24 mouse cellular contexts compared by ENCODE assay signal in the genomic region with DNA sequence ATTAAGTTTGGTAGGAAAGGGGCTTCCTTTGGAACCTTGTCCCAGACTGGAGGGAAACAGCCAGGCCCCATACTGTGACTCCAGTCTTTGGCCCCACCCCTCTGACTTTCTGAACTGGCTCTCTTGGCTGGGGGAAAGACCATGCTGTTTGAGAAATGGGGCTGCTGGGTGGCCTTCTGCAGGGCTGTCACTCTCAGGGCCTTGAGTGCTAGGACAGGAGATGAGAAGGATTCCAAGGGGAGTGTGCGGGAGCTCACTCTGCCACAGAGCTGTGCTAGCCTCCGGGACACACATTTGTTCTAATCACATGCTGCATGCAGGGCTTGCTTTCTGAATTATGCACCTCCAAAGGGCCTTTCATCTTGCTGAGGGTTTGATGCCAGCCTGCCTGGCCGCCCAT.
DNase-seq lines count a peak whose midpoint lies in the region; ATAC-seq and TF ChIP-seq lines count a peak whose summit lies in the region.
"Had no signal": no experiment of that assay in that cellular context is flagged by ENCODE, and none has a peak within 500 bp of the region (broad histone marks: within the 10 kb centered on the region; RNA-seq: fewer than 3 reads in every experiment).

No protein-coding gene starts in this region.

- no peaks in the 10 kb centered on the region for H3K9me3 ChIP-seq in hindbrain, embryonic 16.5 days (ENCODE audit: control insufficient read depth, low read length)
- no peaks in the 10 kb centered on the region for H3K9me3 ChIP-seq in hindbrain, embryonic 14.5 days (ENCODE audit: control insufficient read depth, low read length)
- no peaks in the 10 kb centered on the region for H3K9me3 ChIP-seq in kidney, postnatal 0 days (replicated peaks; ENCODE audit: low read length)
- H3K9me3 ChIP-seq in midbrain, embryonic 15.5 days, result no peaks in the 10 kb centered on the region
- no peaks in the 10 kb centered on the region for H3K9me3 ChIP-seq in midbrain, embryonic 14.5 days (ENCODE audit: control insufficient read depth, low read length)
- H3K9me3 ChIP-seq: forebrain, embryonic 10.5 days; forebrain, embryonic 13.5 days; heart, embryonic 10.5 days; heart, embryonic 13.5 days; hindbrain, embryonic 12.5 days had no signal

- no peak overlapping the region for H3K9ac ChIP-seq in hindbrain, embryonic 16.5 days (ENCODE audit: low read depth, low read length)
- H3K9ac ChIP-seq in hindbrain, embryonic 14.5 days, result no peak overlapping the region
- H3K9ac ChIP-seq in kidney, postnatal 0 days (ENCODE audit: low read depth, low read length), result no peak overlapping the region
- no peak overlapping the region for H3K9ac ChIP-seq in midbrain, embryonic 15.5 days
- H3K9ac ChIP-seq in midbrain, embryonic 14.5 days (replicated peaks; ENCODE audit: low read length), result no peak overlapping the region
- H3K9ac ChIP-seq: forebrain, embryonic 13.5 days; heart, embryonic 13.5 days; hindbrain, embryonic 12.5 days had no signal

- TF ChIP-seq CTCF in kidney, postnatal 0 days (IDR thresholded peaks at IDR 0.05; ENCODE audit: low read depth), result no peak

- H3K4me2 ChIP-seq in hindbrain, embryonic 16.5 days (ENCODE audit: low read length), result no peak overlapping the region
- no peak overlapping the region for H3K4me2 ChIP-seq in hindbrain, embryonic 14.5 days (replicated peaks)
- H3K4me2 ChIP-seq in kidney, postnatal 0 days (ENCODE audit: low read length), result no peak overlapping the region
- H3K4me2 ChIP-seq in midbrain, embryonic 15.5 days, result no peak overlapping the region
- H3K4me2 ChIP-seq in midbrain, embryonic 14.5 days (ENCODE audit: low read length), result no peak overlapping the region
- H3K4me2 ChIP-seq: forebrain, embryonic 13.5 days; heart, embryonic 13.5 days; hindbrain, embryonic 12.5 days had no signal

- peak; percentile 51; the same call in 1 of the 2 replicates for ATAC-seq in hindbrain, embryonic 16.5 days
- no peak for ATAC-seq in hindbrain, embryonic 14.5 days (ENCODE audit: low FRiP score)
- ATAC-seq in kidney, postnatal 0 days (replicated peaks; ENCODE audit: low FRiP score, low read depth), result no peak
- 0 out of 2 replicates have a peak, but pooled peaks have one; percentile 31 for ATAC-seq in midbrain, embryonic 15.5 days (replicated peaks)
- ATAC-seq in midbrain, embryonic 14.5 days (ENCODE audit: low FRiP score, low TSS enrichment), result no peak
- ATAC-seq: activated CD4-positive, CD25-positive, alpha-beta regulatory T cell, adult 4 months; CD4-positive, CD25-positive, alpha-beta regulatory T cell, adult 4 months; forebrain, embryonic 13.5 days; forebrain, embryonic 16.5 days had no signal

- H3K27me3 ChIP-seq in hindbrain, embryonic 16.5 days (replicated peaks; ENCODE audit: control insufficient read depth, insufficient read depth, low read length), result no peaks in the 10 kb centered on the region; the same call in 1 of the 2 replicates
- H3K27me3 ChIP-seq in hindbrain, embryonic 14.5 days (ENCODE audit: control insufficient read depth, insufficient read depth, low read length), result no peaks in the 10 kb centered on the region
- no peaks in the 10 kb centered on the region for H3K27me3 ChIP-seq in kidney, postnatal 0 days (ENCODE audit: insufficient read depth, low read length)
- no peaks in the 10 kb centered on the region for H3K27me3 ChIP-seq in midbrain, embryonic 15.5 days (replicated peaks)
- H3K27me3 ChIP-seq in midbrain, embryonic 14.5 days (ENCODE audit: control insufficient read depth, insufficient read depth, low read length), result no peaks in the 10 kb centered on the region
- H3K27me3 ChIP-seq: forebrain, embryonic 13.5 days; heart, embryonic 13.5 days; hindbrain, embryonic 12.5 days had no signal

- 66% methylated on average over 3 of the region's 3 CpGs for WGBS in hindbrain, embryonic 16.5 days
- 61% methylated on average over 3 of the region's 3 CpGs for WGBS in hindbrain, embryonic 14.5 days
- WGBS in kidney, postnatal 0 days, result 39% methylated on average over 3 of the region's 3 CpGs
- WGBS in midbrain, embryonic 15.5 days, result 59% methylated on average over 3 of the region's 3 CpGs
- WGBS in midbrain, embryonic 14.5 days, result 62% methylated on average over 3 of the region's 3 CpGs

- peaks cover 7% of the 10 kb centered on the region for H3K4me1 ChIP-seq in hindbrain, embryonic 16.5 days (ENCODE audit: control insufficient read depth, insufficient read depth, low read depth, low read length)
- H3K4me1 ChIP-seq in hindbrain, embryonic 14.5 days (replicated peaks; ENCODE audit: control insufficient read depth, insufficient read depth, low read length), result no peaks in the 10 kb centered on the region
- H3K4me1 ChIP-seq in kidney, postnatal 0 days (replicated peaks; ENCODE audit: insufficient read depth, low read length), result no peaks in the 10 kb centered on the region
- H3K4me1 ChIP-seq in midbrain, embryonic 15.5 days, result peaks cover 14% of the 10 kb centered on the region; the same call in 1 of the 2 replicates
- no peaks in the 10 kb centered on the region for H3K4me1 ChIP-seq in midbrain, embryonic 14.5 days (ENCODE audit: control insufficient read depth, insufficient read depth, low read length)
- H3K4me1 ChIP-seq: heart, embryonic 10.5 days; heart, embryonic 13.5 days had no signal

- no peak overlapping the region for H3K27ac ChIP-seq in hindbrain, embryonic 16.5 days (ENCODE audit: low read depth, low read length)
- H3K27ac ChIP-seq in hindbrain, embryonic 14.5 days, result no peak overlapping the region
- no peak overlapping the region for H3K27ac ChIP-seq in kidney, postnatal 0 days
- H3K27ac ChIP-seq in midbrain, embryonic 15.5 days, result no peak overlapping the region
- no peak overlapping the region for H3K27ac ChIP-seq in midbrain, embryonic 14.5 days (replicated peaks; ENCODE audit: low read depth, low read length)
- H3K27ac ChIP-seq: forebrain, embryonic 10.5 days; forebrain, embryonic 13.5 days; heart, adult 2 months; heart, embryonic 10.5 days; heart, embryonic 13.5 days; hindbrain, embryonic 12.5 days had no signal

- DNase-seq in hindbrain, embryonic 14.5 days (ENCODE audit: low spot score), result no peak
- peak; percentile 38 for DNase-seq in kidney, postnatal 0 days (ENCODE audit: low spot score)
- no peak for DNase-seq in kidney, adult 9 months
- no peak for DNase-seq in midbrain, embryonic 14.5 days
- no peak for DNase-seq in T-cell, adult 2 months (ENCODE audit: low spot score)
- DNase-seq: adrenal gland, adult 8-10 months; adrenal gland, postnatal 25 days; cerebellum, adult 18-20 months; cerebellum, adult 9-10 months; gastrocnemius, postnatal 10 days; gastrocnemius, postnatal 36 days; heart, adult 2 months; heart, postnatal 14 days; heart, postnatal 4 days had no signal

- H3K4me3 ChIP-seq in hindbrain, embryonic 16.5 days (ENCODE audit: low read length), result no peak overlapping the region
- no peak overlapping the region for H3K4me3 ChIP-seq in hindbrain, embryonic 14.5 days (replicated peaks; ENCODE audit: low read length)
- H3K4me3 ChIP-seq in kidney, postnatal 0 days (replicated peaks; ENCODE audit: low read depth, low read length), result no peak overlapping the region
- no peak overlapping the region for H3K4me3 ChIP-seq in midbrain, embryonic 15.5 days
- H3K4me3 ChIP-seq in midbrain, embryonic 14.5 days (replicated peaks; ENCODE audit: low read depth, low read length), result no peak overlapping the region
- H3K4me3 ChIP-seq: forebrain, embryonic 10.5 days; forebrain, embryonic 13.5 days; heart, adult 2 months; heart, embryonic 10.5 days; heart, embryonic 13.5 days; hindbrain, embryonic 12.5 days had no signal

- H3K36me3 ChIP-seq in hindbrain, embryonic 16.5 days (ENCODE audit: control insufficient read depth, insufficient read depth, low read length), result no peaks in the 10 kb centered on the region
- H3K36me3 ChIP-seq in hindbrain, embryonic 14.5 days (replicated peaks; ENCODE audit: control insufficient read depth, insufficient read depth), result no peaks in the 10 kb centered on the region
- H3K36me3 ChIP-seq in kidney, postnatal 0 days (ENCODE audit: insufficient read depth, low read length), result no peaks in the 10 kb centered on the region
- H3K36me3 ChIP-seq in midbrain, embryonic 15.5 days (replicated peaks), result no peaks in the 10 kb centered on the region
- no peaks in the 10 kb centered on the region for H3K36me3 ChIP-seq in midbrain, embryonic 14.5 days (ENCODE audit: control insufficient read depth, insufficient read depth, low read length)
- H3K36me3 ChIP-seq: forebrain, embryonic 10.5 days; heart, embryonic 10.5 days; heart, embryonic 13.5 days; hindbrain, embryonic 12.5 days had no signal

Comparison
In these comparisons a context has a peak if more than half of its experiments do, and no peak if none do; other contexts are left out.
1. ATAC-seq: peak in hindbrain, embryonic 16.5 days (single experiment) and midbrain, embryonic 15.5 days (single experiment); none in hindbrain, embryonic 14.5 days (single experiment), kidney, postnatal 0 days (single experiment) and midbrain, embryonic 14.5 days (single experiment).